Mouse (Mus musculus) stomach, postnatal 0 days (tissue): ENCODE results near the gene Slc41a1.

Source experiments
- CTCF ChIP-seq: IDR thresholded peaks from 2 replicates; pipeline ENCODE4 v1.5.1; 2016; ENCODE audit warnings: antibody characterized with exemption, low read depth, mild to moderate bottlenecking, moderate library complexity
- EP300 ChIP-seq: optimal IDR thresholded peaks from 2 replicates; pipeline ENCODE3; 2016; ENCODE audit warnings: antibody characterized with exemption

DNA sequence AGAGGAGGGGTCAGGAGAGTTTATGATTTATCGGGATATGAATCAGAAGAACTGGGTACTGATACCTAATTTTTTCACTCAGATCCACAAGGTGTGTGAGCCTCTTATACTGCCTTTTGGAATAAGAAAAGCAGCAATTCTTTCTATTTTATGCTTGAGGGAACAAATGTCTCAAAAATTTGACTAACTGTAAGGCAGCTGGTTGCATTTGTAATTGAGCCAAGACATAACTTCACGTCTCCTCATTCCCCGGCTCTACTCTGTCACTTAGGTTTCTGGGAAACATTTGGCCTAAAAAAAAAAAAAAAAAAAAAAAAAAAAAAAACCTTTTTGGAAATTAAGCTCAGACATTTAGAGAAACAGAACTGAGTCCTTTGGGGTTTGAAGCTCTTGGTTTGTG is 59.3 kb downstream of the Slc41a1 start:
- TF ChIP-seq CTCF, result no peak
- no peak for TF ChIP-seq EP300
